Mouse (Mus musculus) forelimb bud, embryonic 11.5 days (tissue): ENCODE measurements around the gene Ubac2.

Source experiments
- DNase-seq: peaks from one replicate; pipeline ENCODE4 v3.0.0-alpha.2; 2012; ENCODE audit warnings: low read depth, low spot score

The Ubac2 gene

DNA sequence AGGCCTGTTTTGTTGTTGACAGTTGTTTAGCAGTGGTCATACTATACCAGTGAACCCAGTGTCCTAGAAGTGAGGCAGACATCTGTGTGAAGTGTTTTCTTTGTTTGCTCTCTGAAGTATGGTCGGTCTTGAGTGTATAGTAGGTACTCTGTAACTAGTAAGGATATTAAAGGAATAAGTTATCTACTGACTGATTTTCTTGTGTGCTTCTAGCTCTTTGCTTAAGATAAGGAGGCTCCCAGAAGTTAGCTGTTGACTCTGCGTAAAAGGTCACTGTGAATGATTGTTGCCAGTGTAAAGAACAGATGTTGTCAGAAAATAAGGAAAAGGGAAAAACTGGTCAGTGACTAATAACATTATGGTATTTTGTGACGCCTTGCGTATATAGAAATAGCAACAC lies 88.7 kb downstream of the Ubac2 start:
- DNase-seq: no peak

DNA sequence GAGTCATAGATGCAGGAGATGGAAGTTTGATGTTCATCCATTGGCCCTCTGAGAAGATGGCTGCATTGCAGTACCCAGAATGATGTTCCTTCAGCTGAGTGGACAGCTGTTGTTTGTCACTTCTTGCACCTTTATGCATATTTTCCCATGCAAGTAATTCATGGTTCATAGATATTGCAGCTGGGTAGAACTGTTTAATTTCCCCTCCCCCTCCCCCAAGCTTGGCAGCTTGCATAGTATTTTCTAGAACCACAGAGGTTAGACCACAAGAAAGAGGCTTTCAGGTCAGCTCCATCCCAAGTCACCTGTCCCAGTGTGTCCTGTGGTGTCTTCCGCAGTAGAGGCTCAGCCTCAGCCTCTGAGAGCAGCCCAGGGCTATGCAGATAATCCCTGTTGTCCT lies 92.0 kb downstream of the Ubac2 start:
- DNase-seq: no peak

DNA sequence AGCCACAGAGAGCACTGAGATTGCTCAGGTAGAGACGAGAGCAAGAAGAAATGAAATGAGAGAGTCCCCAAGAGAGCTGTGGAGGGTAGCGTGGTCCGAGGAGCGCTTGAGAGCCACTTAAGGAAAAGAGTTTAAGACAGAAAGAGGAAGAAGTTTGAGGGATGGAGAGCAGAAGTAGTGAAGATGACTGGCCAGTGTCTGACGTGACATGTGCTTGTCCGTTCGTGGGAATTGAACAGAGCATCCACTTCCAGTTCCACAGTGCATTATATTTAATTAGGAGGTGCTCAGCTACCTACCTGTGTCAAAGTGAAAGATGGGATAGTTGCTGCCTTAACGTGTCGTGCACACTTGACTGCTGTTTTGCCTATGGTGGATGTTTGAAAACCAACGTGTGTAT lies 94.7 kb downstream of the Ubac2 start:
- no peak for DNase-seq

GRCm38 (mm10) chr14:121981531-121981930 lies 103.1 kb downstream of the Ubac2 start:
- DNase-seq: no peak

- no peak for DNase-seq
Observed at GRCm38 (mm10) chr14:121983009-121983933, 104.9 kb downstream of the Ubac2 start.

DNA sequence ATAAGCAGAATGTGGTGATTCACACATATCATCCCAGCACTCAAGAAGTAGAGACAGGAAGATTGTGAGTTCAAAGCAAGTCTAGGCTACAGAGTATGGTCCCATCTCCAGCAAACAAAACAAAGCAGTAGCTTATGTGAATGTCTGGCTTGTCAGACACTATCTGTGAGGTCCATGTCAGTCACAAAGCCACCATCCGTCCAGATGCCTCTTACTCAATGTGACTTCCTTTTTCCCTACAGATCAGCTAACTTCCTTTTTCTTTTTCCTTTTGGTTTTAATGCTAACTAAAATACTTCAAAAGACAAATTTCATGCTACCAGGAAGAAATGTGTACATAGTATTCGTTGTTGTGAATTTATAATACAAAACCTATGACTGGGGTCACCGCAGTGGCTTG lies 107.1 kb downstream of the Ubac2 start:
- DNase-seq: no peak

DNA sequence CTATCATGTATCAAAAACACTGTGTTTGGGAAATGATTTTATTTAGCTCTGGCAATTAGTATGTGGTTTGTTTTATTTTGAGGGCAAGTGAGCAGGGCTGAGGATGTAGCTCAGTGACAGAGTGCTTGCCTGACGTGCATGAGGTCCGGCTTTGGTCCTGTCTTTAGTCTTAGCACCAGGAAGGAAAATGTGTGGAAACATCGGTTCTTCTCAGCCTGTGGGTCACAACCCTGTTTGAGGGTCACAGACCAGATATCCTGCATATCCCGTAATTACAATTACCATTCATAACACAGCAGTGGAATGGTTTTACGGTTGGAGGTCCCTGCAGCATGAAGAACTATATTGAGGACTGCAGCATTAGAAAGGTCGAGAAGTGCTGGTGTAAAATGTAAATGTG lies 107.6 kb downstream of the Ubac2 start:
- no peak for DNase-seq

DNA sequence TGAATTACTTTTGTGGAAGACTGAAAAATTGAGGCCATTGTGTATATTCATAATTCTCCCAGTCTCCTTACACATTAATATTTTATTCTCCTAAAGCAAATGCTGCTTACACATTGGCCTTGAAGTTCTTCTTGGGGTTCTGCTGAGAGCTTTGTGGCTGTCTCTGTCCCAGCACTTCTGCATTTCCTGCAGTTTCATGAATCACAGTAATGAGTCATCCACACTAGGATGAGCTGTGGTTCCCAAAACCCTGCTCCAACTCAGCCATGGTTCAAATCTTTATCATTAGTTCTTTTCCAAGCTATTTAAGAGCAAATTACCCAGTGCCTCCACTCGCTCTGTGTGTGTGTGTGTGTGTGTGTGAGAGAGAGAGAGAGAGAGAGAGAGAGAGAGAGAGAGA lies 108.9 kb downstream of the Ubac2 start:
- no peak for DNase-seq

DNA sequence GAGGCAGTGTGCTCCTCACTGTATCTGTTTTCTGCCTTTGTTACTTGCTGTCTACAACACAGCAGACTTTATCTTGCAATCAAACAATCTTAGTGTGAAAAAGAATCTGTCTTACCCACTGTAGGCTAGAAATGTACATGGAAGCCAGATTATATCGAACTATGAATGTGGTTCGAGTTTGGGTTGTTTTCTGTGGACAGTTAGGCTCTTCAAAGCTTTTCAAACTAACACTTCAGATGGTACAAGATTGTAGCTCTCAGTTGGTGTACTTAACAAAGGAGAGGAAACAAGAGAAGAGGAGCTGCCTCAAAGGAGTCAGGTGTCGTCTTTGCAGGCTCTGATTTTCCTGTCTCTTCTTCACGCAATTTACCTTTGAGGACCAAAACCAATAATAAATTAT lies 109.3 kb downstream of the Ubac2 start:
- no peak for DNase-seq

GRCm38 (mm10) chr14:121989331-121989730 lies 110.9 kb downstream of the Ubac2 start:
- no peak for DNase-seq

GRCm38 (mm10) chr14:121989869-121990268 lies 111.4 kb downstream of the Ubac2 start:
- no peak for DNase-seq

- no peak for DNase-seq
Observed at GRCm38 (mm10) chr14:121990897-121991296, 112.5 kb downstream of the Ubac2 start.

DNA sequence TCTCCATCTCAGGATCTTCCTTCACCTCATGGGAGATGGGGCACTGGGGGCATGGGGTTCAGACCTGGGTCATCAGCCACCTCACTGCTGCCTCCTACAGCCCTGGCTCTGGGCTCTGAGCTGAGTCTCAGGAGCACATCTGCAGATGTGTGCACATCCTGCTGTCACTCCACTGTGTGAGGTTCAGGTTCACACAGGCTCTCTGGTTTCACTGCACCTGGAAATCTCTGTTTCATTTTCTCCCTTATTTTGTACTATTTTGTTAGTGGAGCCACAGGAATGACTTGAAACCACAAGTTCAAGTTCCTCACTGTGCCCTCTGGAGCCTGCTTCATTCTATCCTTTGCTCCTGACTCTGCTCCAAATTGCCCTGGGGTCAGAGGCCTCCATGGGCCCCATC lies 113.5 kb downstream of the Ubac2 start:
- no peak for DNase-seq

DNA sequence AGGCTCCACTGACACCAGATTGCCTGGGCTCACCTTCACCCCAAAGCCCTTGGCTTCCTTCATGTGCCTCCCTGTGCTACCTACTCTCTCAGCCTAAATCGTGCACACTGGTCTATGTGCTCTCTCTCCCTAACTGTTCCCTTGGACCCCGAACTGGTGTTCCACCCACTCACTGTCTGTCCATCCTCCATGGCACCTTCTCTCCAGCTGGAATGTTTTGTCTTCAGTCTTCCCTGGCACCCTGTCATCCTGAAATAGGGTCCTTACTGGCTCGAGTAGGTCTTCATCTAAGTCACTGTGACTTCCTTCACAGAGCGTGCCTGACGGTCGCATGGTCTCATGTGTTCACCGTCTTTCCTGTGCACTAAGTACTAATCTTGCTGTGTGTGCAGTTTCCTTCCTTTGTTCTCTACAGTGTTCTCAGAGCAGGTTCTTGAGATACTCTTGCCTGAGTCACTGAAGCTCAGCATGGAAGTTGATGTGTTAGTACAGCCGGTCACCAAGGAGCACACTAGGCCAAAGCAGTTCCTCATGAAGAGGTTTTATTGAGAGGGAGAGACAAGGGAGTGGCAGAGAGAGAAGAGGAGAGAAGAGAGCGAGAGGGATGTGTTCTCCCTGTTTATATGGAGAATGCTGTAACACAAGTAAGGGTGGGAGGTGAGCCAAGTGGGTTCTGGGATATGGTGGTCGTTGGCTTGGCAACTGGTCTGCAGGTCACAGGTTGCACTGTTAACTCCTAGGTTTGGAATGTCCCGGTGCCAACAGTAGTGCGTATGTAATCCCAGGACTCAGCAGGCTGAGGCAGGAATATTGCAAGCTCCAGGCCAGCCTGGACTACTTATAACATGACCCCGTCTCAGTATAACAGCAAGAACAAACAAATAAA lies 114.2 kb downstream of the Ubac2 start:
- DNase-seq: no peak

DNA sequence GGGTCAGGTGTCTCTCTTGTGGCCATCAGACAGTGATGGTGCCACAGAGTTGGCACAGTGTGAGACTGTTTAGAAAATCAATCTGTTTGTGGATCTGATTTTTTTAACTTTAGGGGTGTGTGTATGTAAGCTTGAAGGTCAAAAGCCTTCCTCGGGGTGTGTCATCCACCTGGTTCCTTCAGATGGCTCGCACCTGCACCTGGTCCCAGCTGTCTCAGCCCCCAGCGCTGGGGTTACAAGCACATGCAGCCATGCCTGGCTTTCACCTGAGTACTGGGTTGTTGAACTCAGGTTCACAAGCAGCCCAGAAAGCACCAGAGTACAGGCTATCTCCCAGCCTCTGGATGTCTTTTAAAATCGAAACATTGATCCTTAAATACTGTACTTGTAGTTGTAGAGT lies 115.2 kb downstream of the Ubac2 start:
- DNase-seq: no peak

DNA sequence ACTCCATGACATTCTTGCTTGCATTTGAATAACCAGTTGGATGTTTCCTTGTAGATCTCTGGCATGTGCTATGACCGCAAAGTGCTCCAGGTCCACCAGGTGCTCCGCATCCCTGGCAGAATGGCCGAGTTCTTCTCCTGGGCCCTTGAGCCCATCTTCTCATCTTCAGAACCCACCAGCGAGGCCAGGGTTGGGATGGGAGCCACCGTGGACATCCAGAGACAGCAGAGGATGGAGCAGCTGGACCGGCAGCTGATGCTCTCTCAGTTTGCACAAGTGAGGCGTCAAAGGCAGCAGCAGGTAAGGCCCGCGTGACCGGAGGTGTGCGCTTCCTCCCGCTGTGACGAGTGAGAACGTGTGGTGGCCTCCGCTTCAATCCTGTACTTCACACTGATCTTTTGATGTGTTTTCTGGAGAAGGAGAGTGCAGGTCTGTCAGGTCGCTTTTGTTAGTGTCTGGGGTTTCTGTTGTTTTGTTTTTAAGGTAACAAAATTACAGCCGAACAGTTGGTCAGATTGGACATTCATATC lies 115.8 kb downstream of the Ubac2 start:
- no peak for DNase-seq

- DNase-seq: no peak
Observed at GRCm38 (mm10) chr14:121994846-121995556, 116.6 kb downstream of the Ubac2 start.

DNA sequence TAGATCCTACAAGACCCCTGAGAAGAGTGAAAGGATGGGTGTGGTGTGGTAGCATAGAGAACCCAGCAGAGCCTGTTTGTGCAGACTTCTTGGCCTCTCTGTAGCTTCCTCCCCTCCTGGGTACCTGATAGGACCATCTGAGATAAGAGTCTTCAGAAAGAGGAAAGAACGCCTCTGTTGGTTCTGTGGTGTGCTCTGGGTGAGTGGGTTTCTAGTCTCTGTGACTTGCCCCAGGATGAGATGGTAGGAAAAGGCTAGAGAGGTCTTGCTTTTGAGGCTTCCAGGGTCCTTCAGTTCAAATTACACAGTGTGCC lies 117.1 kb downstream of the Ubac2 start:
- no peak for DNase-seq

GRCm38 (mm10) chr14:121996786-121997185 lies 118.4 kb downstream of the Ubac2 start:
- DNase-seq: no peak

DNA sequence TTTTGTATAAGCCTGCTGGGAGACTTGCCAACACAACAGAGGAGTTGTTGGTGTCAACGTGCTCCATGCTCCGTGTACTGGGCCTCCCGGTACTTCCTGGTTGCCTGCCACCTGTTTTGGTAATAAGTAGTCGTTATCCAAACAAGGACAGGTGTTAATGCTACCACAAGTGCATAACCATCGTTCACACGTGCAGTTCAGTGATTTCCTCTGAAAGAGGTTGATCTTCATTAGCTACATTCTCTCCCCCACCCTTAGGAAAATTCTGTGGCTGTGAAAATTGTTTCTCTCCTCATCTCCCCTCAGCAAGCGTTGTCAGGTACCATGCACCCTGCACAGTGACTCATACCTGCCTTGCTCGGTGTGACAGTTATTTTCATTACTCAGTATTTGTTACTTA lies 121.0 kb downstream of the Ubac2 start:
- no peak for DNase-seq

- DNase-seq: no peak
Observed at GRCm38 (mm10) chr14:122000346-122001105, 122.1 kb downstream of the Ubac2 start.
